Mouse (Mus musculus): ENCODE data around the gene E130308A19Rik. TPM values are rescaled to one million over a fixed set of nuclear protein-coding genes. Genes with fewer than 3 reads are reported as not detected.

The E130308A19Rik gene
- polyA plus RNA-seq (2017; shearing (Covaris generic)) = 10 to 100 TPM in 1 of 2 experiments, 1 to 10 TPM in 1; 9.0 to 30.2 TPM

DNA sequence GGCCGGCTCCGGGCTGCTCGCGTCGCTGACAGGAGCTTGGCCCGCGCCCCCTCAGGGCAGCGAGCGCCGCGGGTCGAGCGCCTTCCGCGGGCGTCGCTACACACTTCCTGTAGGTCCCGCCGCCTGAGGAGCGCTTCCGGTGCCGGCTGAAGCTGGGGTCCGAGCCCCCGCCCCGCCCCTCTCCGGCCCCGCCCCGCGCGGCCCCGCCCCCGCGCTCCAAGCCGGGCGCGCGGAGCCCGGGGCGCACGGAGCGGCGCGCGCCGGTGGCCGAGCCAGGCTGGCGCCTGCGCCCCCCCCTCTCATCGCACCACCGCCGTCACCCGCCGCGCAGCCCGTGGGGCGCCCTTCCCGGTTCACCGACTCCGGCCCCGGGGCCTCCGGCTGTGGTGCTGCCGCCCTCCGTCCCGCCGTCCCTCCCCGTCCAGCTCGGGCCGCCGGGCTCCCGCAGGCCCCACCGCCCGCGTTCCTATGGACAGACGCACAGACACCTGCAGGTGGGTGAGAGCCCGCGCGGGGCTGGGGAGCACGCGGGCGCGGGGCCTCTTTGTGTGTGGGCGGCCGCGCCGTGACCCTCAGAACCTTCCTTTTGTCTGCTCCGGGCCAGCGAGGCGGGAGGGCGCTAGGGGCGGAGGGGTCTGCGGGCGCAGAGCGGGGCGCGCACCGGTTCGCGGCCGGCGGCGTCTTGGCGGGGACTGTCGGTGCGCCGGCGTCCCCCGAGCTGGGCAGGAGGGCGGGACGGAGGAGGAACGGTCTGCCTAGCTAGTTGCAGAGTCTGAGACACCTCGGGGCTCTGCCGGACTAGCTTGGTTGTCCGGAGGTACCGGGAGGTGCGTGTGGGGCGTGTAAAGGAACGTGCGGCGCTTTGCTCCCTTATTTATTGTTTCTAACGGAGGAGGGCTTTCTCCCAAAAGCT lies at the start of gene E130308A19Rik:
Gene E130308A19Rik (plus strand): TSS at position 214 of the 913 bp plus-strand sequence.

DNA sequence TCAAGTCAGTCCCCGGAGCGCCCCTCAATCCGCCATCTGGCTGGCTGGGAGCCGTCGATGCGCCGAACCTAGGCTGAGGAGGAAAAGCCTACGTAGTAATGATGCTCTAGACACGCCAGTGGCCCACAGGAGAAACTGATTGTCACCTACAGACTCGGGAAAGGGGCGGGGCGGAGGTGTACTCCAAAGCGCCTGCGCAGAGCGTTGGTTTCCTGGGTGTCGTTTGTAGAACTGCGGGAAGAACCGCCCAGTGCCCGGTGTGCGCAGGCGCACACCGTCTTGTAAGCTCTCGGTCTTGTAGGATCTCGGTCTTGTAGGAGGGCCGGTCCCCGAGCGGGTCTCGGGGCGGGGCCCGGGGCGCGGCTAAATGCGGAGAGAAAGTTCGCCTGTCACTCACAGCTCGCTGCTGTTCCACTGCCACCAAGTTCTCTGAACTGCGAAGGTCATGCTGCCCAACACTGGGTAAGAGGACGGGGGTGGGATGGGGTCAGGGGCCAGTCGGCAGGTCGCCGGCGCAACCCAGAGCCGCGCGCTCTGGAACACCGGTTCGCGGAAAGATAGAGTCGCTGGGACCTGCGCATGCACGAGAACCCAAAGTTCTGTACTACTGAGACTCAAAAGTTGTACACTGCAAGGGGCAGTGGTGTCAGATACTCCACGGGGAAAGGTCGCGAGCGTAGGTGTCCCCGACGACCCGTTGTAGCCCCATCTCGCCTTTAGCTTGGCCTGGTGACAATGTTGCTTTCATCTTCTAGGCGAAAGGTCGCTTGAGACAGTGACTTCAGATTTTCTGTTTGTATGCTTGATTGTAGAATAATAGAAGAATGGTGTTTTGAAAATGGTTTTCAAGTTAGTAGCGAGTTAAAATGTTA lies 44.5 kb upstream of the E130308A19Rik start, which contains the start of gene Hsdl2:
Gene Hsdl2 (plus strand): TSS at position 250 of the 872 bp plus-strand sequence.

DNA sequence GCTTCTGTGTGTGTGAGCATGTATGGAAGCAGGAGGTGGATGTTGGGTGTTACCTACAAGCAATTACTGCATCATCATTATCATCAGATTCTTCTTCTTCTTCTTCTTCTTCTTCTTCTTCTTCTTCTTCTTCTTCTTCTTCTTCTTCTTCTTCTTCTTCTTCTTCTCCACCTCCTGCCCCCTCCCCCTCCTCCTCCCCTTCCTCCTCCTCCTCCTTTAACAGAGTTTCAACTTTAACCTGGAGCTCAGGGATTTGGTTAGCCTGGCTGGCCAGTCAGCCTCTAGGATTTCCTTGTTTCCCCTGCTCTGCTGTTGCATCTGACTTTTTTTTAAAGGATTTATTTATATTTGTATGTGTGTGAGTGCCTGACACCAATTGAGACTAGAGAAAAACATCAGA lies 175.5 kb downstream of the E130308A19Rik start, which contains the start of gene Inip:
Gene Inip (minus strand): TSS at position 101 of the 400 bp plus-strand sequence.

DNA sequence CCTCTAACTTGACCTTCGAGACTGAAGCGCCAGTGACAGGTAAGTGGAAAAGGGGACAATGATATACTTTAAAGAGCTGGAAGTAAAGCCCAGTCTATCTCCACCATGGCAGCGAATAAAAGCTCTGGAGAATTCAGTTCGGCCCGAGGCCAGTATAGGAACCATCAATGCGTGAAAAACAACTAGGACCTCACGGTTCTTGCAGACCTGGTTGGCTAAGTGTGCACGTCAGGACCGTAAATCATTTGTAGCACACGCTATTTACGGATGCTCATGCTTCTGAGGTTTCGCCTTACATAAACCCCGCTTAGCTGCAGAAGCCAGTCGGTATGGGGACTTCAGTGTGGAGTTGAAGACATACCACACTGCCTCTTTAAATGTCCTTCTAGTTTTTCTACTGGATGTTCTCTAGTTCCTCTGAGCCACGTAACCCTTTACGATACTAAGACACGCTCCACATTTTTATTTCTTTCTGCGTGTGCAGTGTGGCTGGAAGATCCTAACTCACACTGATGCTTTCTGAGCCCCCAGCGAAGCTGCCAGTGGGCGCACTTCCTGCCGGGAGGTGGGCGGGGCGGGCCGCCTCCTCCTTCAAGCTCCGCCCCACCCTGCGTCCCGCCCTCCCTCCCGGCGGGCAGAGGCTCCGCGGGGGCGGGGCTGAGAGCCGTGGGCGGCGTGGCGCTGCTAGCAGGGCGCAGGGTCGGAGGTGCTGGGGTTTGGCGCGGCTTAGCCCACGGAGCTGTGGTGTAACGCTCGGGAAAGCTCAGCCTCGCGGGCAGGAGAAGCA lies 179.4 kb downstream of the E130308A19Rik start, which contains the start of gene Snx30:
Gene Snx30 (plus strand): TSS at position 660 of the 787 bp plus-strand sequence.

Other genes with a start within 250 kb of the E130308A19Rik start
- 1 to 10 TPM; 2.0 to 4.8 TPM for gene Susd1, start 187.6 kb upstream of the E130308A19Rik start, polyA plus RNA-seq (2017; shearing (Covaris generic))
- 100 to 1,000 TPM; 131 to 136 TPM for gene Ptbp3, start 76.8 kb upstream of the E130308A19Rik start, polyA plus RNA-seq (2017; shearing (Covaris generic))
- 10 to 100 TPM; 30.0 to 36.4 TPM for gene Hsdl2, start 44.6 kb upstream of the E130308A19Rik start, polyA plus RNA-seq (2017; shearing (Covaris generic))
- gene Inip, start 175.4 kb downstream of the E130308A19Rik start, polyA plus RNA-seq (2017; shearing (Covaris generic)) = 10 to 100 TPM; 55.6 to 83.6 TPM
- 10 to 100 TPM; 10.1 to 12.9 TPM for gene Snx30, start 179.6 kb downstream of the E130308A19Rik start, polyA plus RNA-seq (2017; shearing (Covaris generic))